Mouse (Mus musculus): ENCODE data around the gene Ces2a. TPM values are rescaled to one million over a fixed set of nuclear protein-coding genes. Genes with fewer than 3 reads are reported as not detected.

The Ces2a gene
- polyA plus RNA-seq, 1 experiment, result not detected

Other genes with a start within 250 kb of the Ces2a start
- 0.74 and 0.86 TPM in 2 replicates for gene Terb1, start 224.1 kb upstream of the Ces2a start, polyA plus RNA-seq (2012; rRNA removed)
- 78.0 and 87.7 TPM in 2 replicates for gene Nae1, start 199.4 kb upstream of the Ces2a start, polyA plus RNA-seq (2012; rRNA removed)
- 41.3 and 42.8 TPM in 2 replicates for gene Car7, start 199.3 kb upstream of the Ces2a start, polyA plus RNA-seq (2012; rRNA removed)
- gene Pdp2, start 142.6 kb upstream of the Ces2a start, polyA plus RNA-seq (2012; rRNA removed), result 4.6 and 5.5 TPM in 2 replicates
- gene Cdh16, start 109.6 kb upstream of the Ces2a start, polyA plus RNA-seq (2012; rRNA removed), result not detected in 2 replicates
- gene Rrad, start 102.7 kb upstream of the Ces2a start, polyA plus RNA-seq (2012; rRNA removed), result 4.0 and 4.1 TPM in 2 replicates
- gene Ciao2b, start 92.0 kb upstream of the Ces2a start, polyA plus RNA-seq (2012; rRNA removed), result 50.2 and 70.7 TPM in 2 replicates
- 0.04 and 0.08 TPM in 2 replicates for gene Ces2b, start 97.6 kb downstream of the Ces2a start, polyA plus RNA-seq (2012; rRNA removed)
- not detected in 2 replicates for gene Ces2c, start 113.1 kb downstream of the Ces2a start, polyA plus RNA-seq (2012; rRNA removed)
- gene Ces2e, start 192.3 kb downstream of the Ces2a start, polyA plus RNA-seq (2012; rRNA removed), result 0.04 TPM in 1 of 2 replicates, not detected in the other
- not detected in 2 replicates for gene Ces2f, start 213.4 kb downstream of the Ces2a start, polyA plus RNA-seq (2012; rRNA removed)
- 0.19 and 0.22 TPM in 2 replicates for gene Ces2g, start 227.7 kb downstream of the Ces2a start, polyA plus RNA-seq (2012; rRNA removed)

Data from frontal cortex, adult 2 months (tissue).